Mouse (Mus musculus): ENCODE data around the gene Ankrd2.

Ankrd2 gene

GRCm38 (mm10) chr19:42015001-42015400, 20.8 kb upstream of the Ankrd2 start:
- DNase-seq (ENCODE audit: low read depth, low spot score), result no peak

DNA sequence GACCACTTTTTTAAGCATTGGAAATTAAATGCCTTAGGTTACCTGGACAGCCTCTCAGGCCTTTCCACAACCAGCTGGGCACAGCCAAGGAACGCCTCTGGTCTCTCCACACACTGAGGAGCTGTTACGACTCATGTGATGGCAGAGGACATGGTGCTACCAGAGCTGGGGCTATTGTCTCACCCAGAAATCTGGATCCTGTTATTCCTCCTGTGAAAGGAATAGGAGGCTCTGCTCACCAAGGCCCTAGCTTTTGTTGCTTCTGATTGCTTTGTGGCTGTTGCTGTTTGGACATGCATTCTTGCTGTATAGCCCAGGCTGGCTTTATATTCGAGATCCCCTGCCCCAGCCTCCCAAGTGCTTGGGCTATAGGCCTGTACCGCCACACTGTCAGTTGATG, 19.5 kb upstream of the Ankrd2 start:
- DNase-seq (ENCODE audit: low read depth, low spot score), result no peak

DNA sequence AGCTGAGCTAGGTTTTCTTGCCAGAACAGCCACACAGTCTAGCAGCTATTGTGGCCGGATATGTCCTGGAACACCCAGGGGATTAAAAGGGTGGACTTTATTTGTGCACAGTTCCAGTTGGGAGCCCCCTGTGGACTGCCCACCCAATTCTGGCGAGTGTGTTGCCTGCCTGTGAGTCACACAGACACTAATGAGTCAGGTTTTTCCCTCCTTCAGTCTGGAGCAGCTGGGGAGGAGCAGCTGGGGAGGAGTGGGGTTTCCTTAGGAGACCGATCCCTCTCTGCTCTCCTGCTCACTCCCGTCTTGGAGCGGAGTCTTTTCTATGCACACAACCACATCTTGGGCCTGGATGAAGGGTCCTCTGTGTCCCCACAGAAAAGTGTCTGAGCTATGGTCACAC, 19.0 kb upstream of the Ankrd2 start:
- no peak for DNase-seq (ENCODE audit: low read depth, low spot score)

- no peak for DNase-seq (ENCODE audit: low read depth, low spot score)
These were observed 18.2 kb upstream of the Ankrd2 start for GRCm38 (mm10) chr19:42017399-42018247.

- no peak for DNase-seq (ENCODE audit: low read depth, low spot score)
These were observed 16.7 kb upstream of the Ankrd2 start for GRCm38 (mm10) chr19:42019011-42019522.

DNA sequence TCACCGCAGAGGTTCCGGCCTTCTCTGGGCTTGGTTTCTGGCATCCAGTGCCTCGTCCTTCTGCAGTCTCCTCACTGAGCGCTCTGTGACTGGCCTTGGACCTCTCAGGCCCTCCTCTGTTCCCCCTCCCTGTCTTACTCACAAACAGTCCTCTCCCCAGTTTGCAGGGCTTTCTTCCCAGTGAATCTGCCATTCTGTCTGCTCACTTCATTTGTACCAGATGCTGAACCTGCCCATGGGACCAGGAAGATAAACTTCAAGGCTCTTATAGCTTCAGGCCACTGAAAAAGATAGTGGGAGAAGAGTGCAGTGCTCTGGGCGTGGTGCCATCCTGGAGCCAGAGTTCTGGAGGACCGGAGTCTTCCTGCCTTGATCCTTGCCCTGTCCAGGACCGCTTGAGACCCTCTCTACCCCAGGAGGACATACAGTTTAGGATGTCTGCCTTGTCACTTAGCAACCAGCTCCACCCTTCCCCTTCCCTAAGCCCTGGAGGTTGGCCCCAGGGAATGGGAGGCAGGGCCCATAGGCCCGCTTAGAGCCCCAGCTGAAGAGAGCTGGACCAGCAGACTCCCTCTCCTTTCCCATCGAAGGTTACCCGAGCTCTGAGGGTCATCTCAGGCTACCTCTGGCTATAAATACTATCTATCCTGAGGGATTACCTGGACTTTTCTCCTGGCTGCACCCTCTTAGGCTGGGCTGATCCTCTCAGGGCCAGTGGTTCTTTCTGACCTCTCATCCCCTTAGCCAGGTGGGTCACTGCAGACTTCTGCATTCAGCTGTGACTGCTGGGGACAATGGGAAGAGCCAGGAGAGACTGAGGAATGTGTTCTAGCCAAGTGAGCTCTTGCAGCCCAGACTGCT, 13.9 kb upstream of the Ankrd2 start:
- no peak for DNase-seq (ENCODE audit: low read depth, low spot score)

DNA sequence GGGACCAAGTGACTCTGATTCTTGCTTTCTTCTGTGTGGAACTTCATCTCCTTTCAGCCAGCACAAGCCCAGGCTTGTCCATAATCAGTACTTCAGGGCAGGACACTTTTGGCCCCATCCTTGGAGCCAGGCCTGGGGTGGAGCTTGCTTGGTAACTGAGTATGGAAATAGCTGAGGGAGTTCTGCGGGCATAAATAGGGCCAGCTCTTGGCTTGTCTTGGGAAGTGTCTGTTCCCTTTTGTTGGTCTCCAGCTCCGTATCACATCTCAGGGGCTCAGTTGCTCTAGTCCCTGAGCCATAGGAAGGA, 13.3 kb upstream of the Ankrd2 start:
- no peak for DNase-seq (ENCODE audit: low read depth, low spot score)

GRCm38 (mm10) chr19:42026158-42026557, 9.6 kb upstream of the Ankrd2 start:
- DNase-seq (ENCODE audit: low read depth, low spot score), result peak; percentile 80

DNA sequence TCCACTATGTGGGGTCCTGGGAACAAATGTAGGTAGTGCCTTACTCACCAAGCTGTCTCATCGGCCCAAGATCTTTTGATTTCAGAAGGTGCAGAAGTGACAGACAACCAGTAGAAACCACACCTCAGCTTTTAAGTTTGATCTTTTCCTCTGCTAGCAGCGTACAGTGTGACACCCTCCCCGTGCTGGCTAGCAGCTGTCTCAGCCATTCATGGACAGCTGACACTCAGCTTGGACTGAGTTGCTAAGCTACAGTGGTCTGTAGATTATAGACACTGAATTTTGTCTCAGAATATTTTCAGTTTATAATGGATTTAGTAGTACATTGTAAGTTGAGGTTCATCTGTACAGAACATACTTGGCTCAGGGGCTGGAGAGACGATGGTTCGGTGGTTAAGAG, 4.7 kb upstream of the Ankrd2 start:
- no peak for DNase-seq (ENCODE audit: low read depth, low spot score)

- no peak for DNase-seq (ENCODE audit: low read depth, low spot score)
These were observed 2.2 kb upstream of the Ankrd2 start for GRCm38 (mm10) chr19:42033611-42034010.

- DNase-seq (ENCODE audit: low read depth, low spot score), result no peak
These were observed 1.5 kb upstream of the Ankrd2 start for GRCm38 (mm10) chr19:42034146-42034775.

DNA sequence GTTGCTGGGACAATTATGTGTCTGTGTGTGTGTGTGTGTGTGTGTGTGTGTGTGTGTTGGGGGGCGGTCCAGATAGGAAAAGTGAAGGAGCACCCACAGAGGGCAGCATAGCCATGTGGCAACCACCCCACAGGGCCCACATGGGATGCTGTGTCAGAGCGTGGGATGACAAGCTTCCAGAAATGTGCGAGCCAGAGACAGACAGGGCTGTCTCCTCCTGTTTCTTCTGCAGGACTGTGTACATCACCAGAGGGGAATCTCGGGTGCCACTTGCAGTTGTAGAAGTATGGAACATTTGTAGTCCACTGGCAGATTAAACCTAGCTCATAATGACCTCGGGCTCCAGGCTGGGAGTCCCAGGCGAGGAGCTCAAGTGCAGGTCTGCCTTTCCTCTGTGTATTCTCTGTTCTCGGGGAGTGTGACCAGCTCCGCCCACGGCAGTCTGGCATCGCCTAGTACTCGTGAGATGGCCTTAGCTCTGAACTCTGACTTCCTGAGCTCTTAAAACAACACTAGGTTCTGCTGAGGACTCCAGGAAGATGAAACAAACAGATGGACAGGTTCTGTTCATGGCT, 832 bp upstream of the Ankrd2 start:
- no peak for DNase-seq (ENCODE audit: low read depth, low spot score)

- no peak for DNase-seq (ENCODE audit: low read depth, low spot score)
These were observed 557 bp downstream of the Ankrd2 start for GRCm38 (mm10) chr19:42036357-42036756.

GRCm38 (mm10) chr19:42037167-42037702, 1.4 kb downstream of the Ankrd2 start:
- no peak for DNase-seq (ENCODE audit: low read depth, low spot score)

DNA sequence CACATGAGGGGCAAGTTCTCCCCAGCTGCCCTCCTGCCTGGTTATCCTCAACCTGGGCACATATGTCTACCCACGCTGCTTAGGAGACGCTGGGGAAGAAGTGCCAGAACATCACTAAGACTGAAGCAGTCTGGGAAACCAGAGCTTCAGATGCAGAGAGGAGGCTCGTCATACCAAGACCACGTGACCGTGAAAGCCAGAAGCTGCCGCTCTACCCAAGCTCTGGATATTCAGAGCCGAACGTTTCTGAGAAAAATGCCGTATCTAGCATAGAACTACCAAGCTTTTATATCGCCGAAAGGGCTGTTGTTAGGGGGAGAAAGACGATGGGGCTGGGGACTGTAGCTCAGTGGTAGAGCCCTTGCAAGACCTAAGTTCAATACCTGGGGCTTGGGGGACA, 2.5 kb downstream of the Ankrd2 start:
- no peak for DNase-seq (ENCODE audit: low read depth, low spot score)

DNA sequence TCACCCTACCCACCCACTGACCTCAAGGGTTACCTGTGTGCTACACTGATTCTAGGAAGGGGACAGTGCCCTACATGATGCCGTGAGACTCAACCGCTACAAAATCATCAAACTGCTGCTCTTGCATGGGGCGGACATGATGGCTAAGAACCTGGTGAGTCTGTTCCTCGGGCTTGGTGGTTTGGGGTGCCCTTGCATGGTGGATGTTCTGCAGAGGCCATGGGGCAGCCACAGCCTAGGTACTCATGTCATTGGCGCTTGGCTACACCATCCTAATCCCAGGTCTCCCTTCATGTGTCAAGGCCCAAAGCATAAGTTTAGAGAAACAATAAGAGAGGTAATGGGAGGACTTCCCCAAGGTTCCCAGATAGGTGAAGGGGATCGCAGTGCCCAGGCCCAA, 8.2 kb downstream of the Ankrd2 start:
- DNase-seq (ENCODE audit: low read depth, low spot score), result no peak

GRCm38 (mm10) chr19:42045269-42046102, 9.7 kb downstream of the Ankrd2 start, which contains the start of gene Hoga1:
TSS of gene Hoga1 (plus strand) at chr19:42045610.
- DNase-seq (ENCODE audit: low read depth, low spot score), result peak; percentile 79

GRCm38 (mm10) chr19:42050251-42050650, 14.5 kb downstream of the Ankrd2 start:
- DNase-seq (ENCODE audit: low read depth, low spot score), result no peak

- no peak for DNase-seq (ENCODE audit: low read depth, low spot score)
These were observed 15.6 kb downstream of the Ankrd2 start for GRCm38 (mm10) chr19:42051351-42051750.

DNA sequence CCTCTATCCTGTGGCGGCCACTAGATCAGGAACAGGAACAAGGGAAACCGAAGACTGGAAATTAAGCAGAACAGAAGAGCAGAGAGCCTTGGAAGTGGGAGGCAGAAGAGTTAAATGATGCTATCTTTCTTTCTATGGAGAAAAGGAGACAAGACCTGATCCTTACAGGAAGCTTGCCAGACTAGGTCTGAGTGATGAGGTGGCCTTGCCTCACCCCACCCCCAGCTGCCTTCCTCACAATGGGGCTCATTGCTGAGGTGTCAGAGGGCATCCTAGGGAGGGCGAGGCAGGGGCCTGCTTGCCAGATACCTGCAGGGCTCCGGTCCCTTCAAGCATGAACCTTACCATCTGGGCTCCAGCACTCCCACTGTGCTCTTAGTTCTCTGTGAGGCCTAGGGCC, 16.1 kb downstream of the Ankrd2 start, which contains the start of gene 4933411K16Rik:
Gene 4933411K16Rik (plus strand): TSS at position 301 of the 400 bp plus-strand sequence.
- DNase-seq (ENCODE audit: low read depth, low spot score), result no peak
